Mouse (Mus musculus) gonadal fat pad, adult 2 months (tissue): ENCODE measurements around the gene Zdhhc11. TPM values are rescaled to one million over a fixed set of nuclear protein-coding genes. Genes with fewer than 3 reads are reported as not detected.

ENCODE experiments used
- DNase-seq: peaks from one replicate; pipeline ENCODE4 v3.0.0-alpha.2; 2012; ENCODE audit warnings: low read depth
- polyA plus RNA-seq: library from polyadenylated mRNA; depleted of rRNA; stranded (reverse); fragments of >200 nt; gene quantifications from 2 replicates; pipeline ENCODE4 v1.2.3, GENCODE M21; 2012; rRNA removed

Zdhhc11 gene
- 0.08 and 0.24 TPM in 2 replicates for polyA plus RNA-seq

GRCm38 (mm10) chr13:73963551-73963950 is at the start of gene Zdhhc11:
Zdhhc11 (plus strand) TSS chr13:73963851.
- DNase-seq, result no peak

- DNase-seq, result no peak
Observed at GRCm38 (mm10) chr13:73932201-73932600, 31.4 kb upstream of the Zdhhc11 start.

DNA sequence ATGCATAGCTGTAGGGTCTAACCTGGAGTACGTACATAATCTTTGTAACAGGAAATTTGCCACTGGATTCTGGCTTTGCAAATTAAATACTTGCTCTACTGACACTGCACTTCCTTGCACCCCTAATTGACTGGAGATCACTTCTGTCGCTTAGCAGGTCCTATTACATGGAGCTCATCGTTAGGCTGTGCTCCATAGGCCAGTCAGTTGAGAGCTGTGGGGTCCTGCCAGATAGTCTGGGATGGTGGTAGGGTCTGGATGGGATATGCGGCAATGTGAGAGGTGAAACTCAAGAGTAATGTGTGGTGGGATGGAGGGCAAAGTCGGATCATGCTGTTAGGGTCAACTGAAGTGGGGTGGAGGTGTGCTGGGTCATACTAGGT is 26.7 kb upstream of the Zdhhc11 start:
- no peak for DNase-seq

GRCm38 (mm10) chr13:73937321-73938176 is 26.1 kb upstream of the Zdhhc11 start, which contains the start of the genes Trip13 and Brd9:
Trip13 (minus strand) TSS chr13:73937784.
Brd9 (plus strand) TSS chr13:73937811.
- DNase-seq, result peak; percentile 36

GRCm38 (mm10) chr13:73938177-73938560 is 25.5 kb upstream of the Zdhhc11 start:
- no peak for DNase-seq

- DNase-seq, result no peak
Observed at GRCm38 (mm10) chr13:73939101-73939500, 24.6 kb upstream of the Zdhhc11 start.

DNA sequence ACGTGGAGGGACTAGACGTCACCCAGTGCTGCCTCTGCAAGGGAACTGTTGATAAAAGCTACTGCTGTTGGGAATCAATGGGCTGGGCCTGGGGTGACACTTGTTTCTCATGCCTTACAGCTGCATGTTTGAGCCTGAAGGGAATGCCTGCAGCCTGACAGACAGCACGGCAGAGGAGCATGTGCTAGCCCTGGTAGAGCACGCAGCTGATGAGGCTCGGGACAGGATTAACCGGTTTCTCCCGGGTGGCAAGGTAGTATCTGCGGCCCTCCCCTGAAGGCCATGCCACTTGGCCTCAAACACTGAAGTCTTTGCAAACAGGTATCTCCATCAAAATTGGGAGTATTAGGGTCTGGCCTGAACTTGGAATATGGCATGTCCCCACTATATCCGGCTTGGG is 19.0 kb upstream of the Zdhhc11 start:
- no peak for DNase-seq

- DNase-seq, result no peak
Observed at GRCm38 (mm10) chr13:73953551-73954130, 10.0 kb upstream of the Zdhhc11 start.

- DNase-seq, result no peak
Observed at GRCm38 (mm10) chr13:73954666-73955065, 9.0 kb upstream of the Zdhhc11 start.

GRCm38 (mm10) chr13:73955531-73955930 is 8.1 kb upstream of the Zdhhc11 start:
- no peak for DNase-seq

DNA sequence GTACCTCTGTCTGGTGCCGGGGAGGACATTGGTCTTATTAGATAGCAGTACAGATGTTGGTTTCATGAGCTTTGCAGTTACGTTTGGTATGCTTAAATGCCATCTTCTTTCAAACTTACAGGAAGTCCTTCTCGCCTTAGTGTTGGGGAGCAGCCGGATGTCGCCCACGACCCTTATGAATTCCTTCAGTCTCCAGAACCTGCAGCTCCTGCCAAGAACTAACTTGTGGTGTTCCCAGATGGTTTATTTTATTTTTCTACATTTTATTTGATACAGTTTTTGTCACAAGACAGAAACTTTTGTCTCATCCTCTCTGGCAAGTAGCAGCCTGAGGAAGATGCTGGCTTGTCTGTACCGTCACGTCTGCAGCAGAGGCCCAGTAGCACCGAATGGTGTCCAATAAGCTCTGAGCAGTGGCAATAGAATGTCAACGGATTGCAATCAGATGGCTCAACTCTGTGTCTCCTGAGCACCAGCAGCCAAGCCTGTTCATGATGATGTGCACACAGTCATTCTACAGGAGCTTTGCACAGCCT is 3.5 kb upstream of the Zdhhc11 start:
- no peak for DNase-seq

- no peak for DNase-seq
Observed at GRCm38 (mm10) chr13:73961177-73961576, 2.5 kb upstream of the Zdhhc11 start.

GRCm38 (mm10) chr13:73970545-73971448 is 7.1 kb downstream of the Zdhhc11 start:
- DNase-seq, result no peak

- DNase-seq, result no peak
Observed at GRCm38 (mm10) chr13:73974523-73974922, 10.9 kb downstream of the Zdhhc11 start.

- DNase-seq, result no peak
Observed at GRCm38 (mm10) chr13:73976935-73977334, 13.3 kb downstream of the Zdhhc11 start.

DNA sequence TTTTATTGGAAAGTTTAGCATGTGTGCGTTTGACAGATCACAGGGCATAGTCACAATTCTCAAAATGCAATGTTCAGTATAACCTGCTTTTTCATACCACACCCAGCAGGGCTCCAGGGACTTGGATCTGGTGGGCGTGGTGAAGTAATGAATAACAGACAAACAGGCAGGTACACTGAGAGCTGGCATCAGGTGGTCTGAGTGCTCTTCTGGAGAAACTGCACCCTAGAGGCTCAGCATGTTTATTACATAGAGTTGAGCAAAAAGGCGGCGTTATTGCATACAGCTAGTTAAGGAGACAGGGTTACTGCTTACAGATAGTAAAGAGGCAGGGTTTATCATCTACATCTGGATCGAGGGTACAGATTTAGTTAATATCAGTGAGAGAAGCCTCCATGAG is 26.7 kb downstream of the Zdhhc11 start:
- DNase-seq, result no peak

- no peak for DNase-seq
Observed at GRCm38 (mm10) chr13:73990761-73991160, 27.1 kb downstream of the Zdhhc11 start.

DNA sequence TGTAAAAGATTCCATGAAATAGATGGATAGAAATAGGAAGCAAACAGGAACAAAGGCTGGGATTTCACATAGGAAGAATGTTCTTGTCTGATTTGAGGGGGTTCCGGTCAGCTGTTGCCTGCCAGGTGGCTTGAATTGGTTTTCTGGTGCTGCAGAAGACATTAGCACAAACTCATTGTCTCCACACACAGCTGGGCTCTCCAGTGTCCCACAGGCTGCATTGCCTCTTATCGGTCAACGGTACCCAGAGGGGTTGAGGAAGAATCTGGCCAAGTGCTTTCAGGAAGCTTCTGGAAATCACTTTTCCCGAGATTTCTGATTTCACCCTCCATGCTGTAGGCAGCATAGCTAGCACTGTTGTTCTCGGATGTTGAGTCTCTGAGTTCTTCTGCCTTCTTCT is 27.6 kb downstream of the Zdhhc11 start:
- no peak for DNase-seq

GRCm38 (mm10) chr13:73996456-73996855 is 32.8 kb downstream of the Zdhhc11 start:
- no peak for DNase-seq

- no peak for DNase-seq
Observed at GRCm38 (mm10) chr13:74000519-74000918, 36.9 kb downstream of the Zdhhc11 start.

DNA sequence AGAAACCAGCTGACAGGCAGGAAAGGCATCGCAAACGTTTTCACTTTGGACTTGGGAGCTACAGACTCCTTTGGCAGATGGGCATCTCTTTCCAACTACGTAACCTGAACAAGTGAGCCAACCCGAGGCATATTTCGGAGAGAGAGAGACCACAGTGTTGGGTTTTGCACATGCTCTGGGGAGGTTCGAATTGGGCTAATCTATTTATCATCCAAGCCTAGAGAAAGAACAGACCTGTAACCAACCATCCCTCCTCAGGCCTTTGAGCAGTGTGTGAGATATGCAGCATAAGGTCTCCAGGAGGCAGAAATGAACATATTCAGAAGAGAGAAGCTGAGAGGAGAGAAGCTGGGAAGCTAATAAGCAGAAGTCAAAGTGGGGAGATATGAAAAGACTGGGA is 37.3 kb downstream of the Zdhhc11 start:
- DNase-seq, result no peak

- DNase-seq, result no peak
Observed at GRCm38 (mm10) chr13:74001492-74001891, 37.8 kb downstream of the Zdhhc11 start.
